Mouse (Mus musculus) embryonic fibroblast, embryonic 13.5 days (primary cell): ENCODE results near the gene Atxn7l1. TPM values are rescaled to one million over a fixed set of nuclear protein-coding genes. Genes with fewer than 3 reads are reported as not detected.

ENCODE experiments used
- H3K27ac ChIP-seq: 2 replicates; pipeline ENCODE4 v1.5.1; 2012; ENCODE audit warnings: low read length, control low read depth, inconsistent platforms; ENCODE audit not compliant: insufficient read depth
- H3K4me1 ChIP-seq: 2 replicates; pipeline ENCODE4 v1.6.1; 2011; ENCODE audit warnings: low read length; ENCODE audit not compliant: control insufficient read depth, insufficient read depth
- H3K4me3 ChIP-seq: 2 replicates; pipeline ENCODE4 v1.5.1; 2011; ENCODE audit warnings: mild to moderate bottlenecking, control low read depth, low read length; ENCODE audit not compliant: insufficient read depth
- CTCF ChIP-seq: IDR thresholded peaks from 2 replicates; pipeline ENCODE4 v1.5.1; 2011; ENCODE audit warnings: mild to moderate bottlenecking, control low read depth, low read length, moderate library complexity, borderline replicate concordance; ENCODE audit not compliant: insufficient read depth
- POLR2A ChIP-seq: IDR thresholded peaks from 2 replicates; pipeline ENCODE4 v1.6.1; 2011; ENCODE audit warnings: low read depth, mild to moderate bottlenecking, control low read depth, low read length, moderate library complexity
- polyA plus RNA-seq: library from polyadenylated mRNA; stranded (reverse); fragments of >200 nt; gene quantifications from 2 replicates; pipeline ENCODE4 v1.2.4, GENCODE M21; 2011; ENCODE audit warnings: low read depth; ENCODE audit not compliant: missing spikeins, insufficient read length

The Atxn7l1 gene
- polyA plus RNA-seq, 1 experiment: 19.5 TPM

DNA sequence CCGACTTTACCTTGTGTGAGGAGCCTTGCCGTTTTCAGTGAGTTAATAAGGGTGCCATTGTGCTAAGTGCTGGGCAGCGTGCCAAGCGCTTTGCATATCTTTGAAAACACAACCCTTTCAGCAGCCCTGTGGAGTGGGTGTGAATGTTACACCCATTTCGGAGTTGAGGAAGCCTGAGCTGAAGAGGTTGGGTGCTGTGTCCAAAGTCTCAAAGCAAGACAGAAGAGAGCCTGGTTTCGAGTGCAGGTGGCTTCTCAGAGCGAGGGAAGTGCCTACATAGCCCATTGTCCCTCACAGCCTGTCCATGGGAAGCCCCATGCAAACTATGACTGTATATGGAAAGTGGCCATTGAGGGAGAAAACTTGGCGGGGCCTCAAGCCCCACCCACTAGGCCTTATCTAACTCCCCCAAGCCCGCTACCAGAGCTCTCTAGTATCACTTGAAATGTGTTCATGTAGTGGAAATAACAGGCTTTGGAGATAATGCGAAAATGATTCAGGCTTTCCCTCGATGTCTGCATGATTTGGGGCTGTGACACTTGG, 73.1 kb downstream of the Atxn7l1 start:
- Histone ChIP-seq H3K27ac (no peak overlapping the region), H3K4me3 (no peak overlapping the region)
- TF ChIP-seq POLR2A: no peak
- TF ChIP-seq CTCF: no peak

DNA sequence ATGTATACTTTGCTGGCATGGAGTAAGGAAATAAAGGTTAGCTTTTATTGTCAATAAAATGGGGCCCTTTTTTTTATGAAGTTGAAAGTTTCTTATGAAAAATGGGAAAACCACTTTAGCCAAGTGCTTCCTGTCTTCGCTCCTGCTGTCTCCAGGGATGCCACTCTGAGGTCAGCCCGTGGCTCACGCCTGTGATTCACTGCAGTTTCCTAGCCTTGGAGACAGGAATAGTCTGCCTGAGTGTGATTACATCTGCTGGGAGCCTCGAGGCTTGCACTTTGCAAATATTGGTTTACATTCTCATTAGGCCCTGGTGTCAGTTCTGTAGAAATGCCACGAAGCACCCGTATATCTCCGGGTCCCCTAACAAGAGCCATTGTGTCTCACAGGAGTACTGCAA, 74.7 kb downstream of the Atxn7l1 start:
- Histone ChIP-seq H3K4me1 (peaks cover 5% of the 10 kb centered on the region), H3K27ac (no peak overlapping the region), H3K4me3 (no peak overlapping the region)
- no peak for TF ChIP-seq POLR2A
- no peak for TF ChIP-seq CTCF

More for the DNA sequence above, 73.1 kb downstream of the Atxn7l1 start:
- peaks cover 5% of the 10 kb centered on the region for H3K4me1 ChIP-seq

DNA sequence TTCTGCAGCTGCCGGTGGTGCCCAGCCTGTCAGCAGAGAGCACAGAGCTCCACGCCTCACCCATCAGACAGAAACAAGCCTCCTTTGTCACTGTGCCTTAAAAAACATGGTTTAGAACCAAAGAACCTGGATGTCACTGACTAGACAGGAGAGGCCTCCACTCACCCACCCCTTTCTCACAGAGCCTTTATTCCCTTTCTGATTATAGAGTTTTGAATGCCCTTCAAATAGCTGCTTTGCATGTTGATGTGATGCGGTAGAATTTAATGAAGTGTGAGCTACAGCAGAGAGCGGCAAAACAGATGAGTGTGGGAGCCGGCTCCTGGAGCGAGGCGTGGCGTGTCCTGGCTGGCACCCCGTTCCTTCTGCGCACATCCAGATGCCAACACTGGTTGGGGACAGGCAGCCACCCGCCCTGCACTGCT, 77.6 kb downstream of the Atxn7l1 start:
- H3K4me3 ChIP-seq: no peak overlapping the region
- H3K4me1 ChIP-seq: peaks cover 5% of the 10 kb centered on the region
- H3K27ac ChIP-seq: no peak overlapping the region
- TF ChIP-seq CTCF (no peak), POLR2A (no peak)

DNA sequence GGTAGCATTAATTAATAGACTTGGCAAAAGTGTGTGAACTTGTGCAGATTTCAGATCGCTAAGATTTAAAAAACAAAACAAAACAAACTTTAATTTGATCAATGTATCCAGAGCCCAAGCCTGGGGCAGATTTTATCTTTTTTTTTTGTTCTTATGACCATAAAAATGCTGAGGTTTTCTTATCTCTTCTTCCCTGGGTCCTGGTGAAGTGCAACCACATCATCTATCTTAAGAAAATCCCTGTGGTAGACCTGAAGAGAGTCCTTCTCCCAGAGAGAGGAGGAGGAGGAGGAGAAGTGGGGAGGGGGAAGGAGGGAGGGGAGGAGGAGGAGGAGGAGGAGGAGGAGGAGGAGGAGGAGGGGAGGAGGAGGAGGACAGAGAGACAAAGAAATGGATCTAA, 78.5 kb downstream of the Atxn7l1 start:
- H3K27ac ChIP-seq: no peak overlapping the region
- TF ChIP-seq CTCF: no peak
- no peak for TF ChIP-seq POLR2A

DNA sequence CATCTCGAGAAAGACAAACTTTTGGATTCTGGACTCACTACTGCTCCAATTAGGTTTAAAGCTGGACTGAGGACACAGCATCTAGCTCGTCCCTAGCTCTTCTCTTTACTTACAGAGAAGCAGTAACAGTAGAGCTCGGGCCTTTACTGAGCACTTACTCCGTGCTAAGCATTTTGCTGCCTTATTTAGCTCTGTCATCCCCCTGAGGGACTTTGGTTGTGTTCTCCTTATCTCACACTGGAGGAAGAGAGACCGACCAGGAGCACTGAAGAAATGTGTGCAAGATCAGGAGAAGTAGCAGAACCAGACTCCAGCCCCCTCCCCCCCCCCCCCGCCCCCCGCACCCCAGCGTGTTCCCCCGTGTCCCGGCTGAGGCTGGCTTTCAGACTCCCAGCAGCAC, 79.1 kb downstream of the Atxn7l1 start:
- Histone ChIP-seq H3K27ac (no peak overlapping the region), H3K4me3 (no peak overlapping the region), H3K4me1 (peaks cover 5% of the 10 kb centered on the region)
- TF ChIP-seq POLR2A (no peak), CTCF (no peak)

More for the DNA sequence above, 78.5 kb downstream of the Atxn7l1 start:
- no peak overlapping the region for H3K4me3 ChIP-seq
- H3K4me1 ChIP-seq: peaks cover 5% of the 10 kb centered on the region

DNA sequence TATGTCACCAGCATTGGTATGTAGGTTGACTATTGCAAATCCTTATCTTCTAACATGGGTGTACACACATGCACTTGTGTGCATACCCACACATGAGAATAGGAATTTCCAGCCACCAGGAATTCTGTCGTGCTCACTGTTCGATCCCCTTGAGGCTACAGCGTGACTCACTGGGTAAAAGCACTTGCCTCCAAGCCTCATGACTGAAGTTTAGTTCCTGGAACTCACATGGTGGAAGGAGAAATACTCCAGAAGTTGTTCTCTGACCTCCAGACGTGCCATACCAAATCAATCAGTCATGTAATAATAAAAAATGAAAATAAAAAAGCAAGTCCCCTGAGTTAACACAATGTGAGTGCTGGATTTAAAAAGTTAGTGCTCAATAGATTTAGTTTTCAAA, 87.8 kb downstream of the Atxn7l1 start:
- peaks cover 9% of the 10 kb centered on the region for H3K4me1 ChIP-seq
- H3K27ac ChIP-seq: peak overlapping the region; percentile 45
- TF ChIP-seq CTCF: no peak
- TF ChIP-seq POLR2A: no peak
- no peak overlapping the region for H3K4me3 ChIP-seq

DNA sequence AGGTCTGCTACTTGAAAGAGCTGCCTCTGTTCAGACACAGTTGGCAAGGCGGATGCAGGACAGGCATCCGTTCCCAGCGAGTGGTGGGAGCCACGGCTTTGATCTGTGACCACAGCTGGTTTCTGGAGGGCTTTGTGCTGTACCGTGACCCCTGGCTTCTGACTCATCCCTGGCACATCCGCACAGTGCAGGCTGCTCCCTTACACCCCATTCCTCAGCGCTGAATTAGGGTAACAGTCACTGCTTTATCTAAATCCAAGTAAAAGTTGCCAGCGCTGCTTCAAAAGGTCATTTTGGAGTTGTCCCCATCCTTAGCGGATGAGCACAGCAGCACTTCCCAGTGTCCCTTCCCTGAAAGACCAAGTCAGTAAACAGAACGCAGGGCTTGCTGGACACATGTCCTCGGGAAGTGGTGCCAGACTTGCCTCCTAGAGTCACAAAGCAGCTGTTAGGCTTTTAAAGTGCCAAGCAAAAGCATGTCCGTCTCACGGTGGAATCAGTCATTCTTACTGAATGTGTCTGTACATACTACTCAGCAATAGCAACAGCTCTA, 88.4 kb downstream of the Atxn7l1 start:
- peaks cover 9% of the 10 kb centered on the region for H3K4me1 ChIP-seq
- peak overlapping the region; percentile 45 for H3K27ac ChIP-seq
- no peak overlapping the region for H3K4me3 ChIP-seq
- TF ChIP-seq CTCF (no peak), POLR2A (no peak)

- Histone ChIP-seq H3K4me3 (no peak overlapping the region), H3K4me1 (peaks cover 9% of the 10 kb centered on the region), H3K27ac (peak overlapping the region; percentile 45)
- no peak for TF ChIP-seq CTCF
- TF ChIP-seq POLR2A: no peak
These were observed 89.0 kb downstream of the Atxn7l1 start for GRCm38 (mm10) chr12:33236344-33237049.

GRCm38 (mm10) chr12:33237108-33237507, 89.6 kb downstream of the Atxn7l1 start:
- Histone ChIP-seq H3K27ac (0 out of 2 replicates have a peak overlapping the region, but pooled peaks have one; percentile 45), H3K4me3 (no peak overlapping the region), H3K4me1 (peaks cover 9% of the 10 kb centered on the region)
- TF ChIP-seq POLR2A: no peak
- TF ChIP-seq CTCF: no peak

DNA sequence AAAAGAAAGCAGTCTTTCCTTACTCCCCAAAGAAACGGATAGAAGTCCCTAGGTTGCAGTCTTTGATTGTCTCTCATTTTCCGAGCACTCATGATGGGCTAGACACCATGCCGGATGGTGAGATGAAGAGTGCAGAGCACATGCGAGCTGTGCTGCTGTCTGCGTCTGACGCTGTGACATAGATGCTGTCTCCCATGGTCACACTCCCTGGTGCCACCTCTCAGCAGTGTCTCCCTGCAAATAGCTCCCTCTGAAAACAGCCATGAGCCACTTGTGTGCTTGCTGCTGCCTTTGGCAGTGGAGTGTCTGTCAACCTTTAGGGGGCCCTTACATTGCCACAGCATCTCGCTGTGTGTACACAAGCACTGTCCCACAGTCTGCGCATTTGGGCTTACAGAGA, 95.2 kb downstream of the Atxn7l1 start:
- Histone ChIP-seq H3K27ac (no peak overlapping the region), H3K4me1 (peaks cover 11% of the 10 kb centered on the region), H3K4me3 (no peak overlapping the region)
- no peak for TF ChIP-seq CTCF
- TF ChIP-seq POLR2A: no peak
